Mouse (Mus musculus): ENCODE data around the gene Cyp2e1. TPM values are rescaled to one million over a fixed set of nuclear protein-coding genes. Genes with fewer than 3 reads are reported as not detected.

Cyp2e1 gene
- polyA plus RNA-seq (2015; fragmentation: Illumina TruSeq; extraction: RNeasy Lipid Tissue Mini Kit (QIAGEN cat#74804); ENCODE audit: insufficient read depth, low replicate concordance) = 5.1 TPM

GRCm38 (mm10) chr7:140763447-140764020, at the start of gene Cyp2e1:
TSS of gene Cyp2e1 (plus strand) at chr7:140763739.

DNA sequence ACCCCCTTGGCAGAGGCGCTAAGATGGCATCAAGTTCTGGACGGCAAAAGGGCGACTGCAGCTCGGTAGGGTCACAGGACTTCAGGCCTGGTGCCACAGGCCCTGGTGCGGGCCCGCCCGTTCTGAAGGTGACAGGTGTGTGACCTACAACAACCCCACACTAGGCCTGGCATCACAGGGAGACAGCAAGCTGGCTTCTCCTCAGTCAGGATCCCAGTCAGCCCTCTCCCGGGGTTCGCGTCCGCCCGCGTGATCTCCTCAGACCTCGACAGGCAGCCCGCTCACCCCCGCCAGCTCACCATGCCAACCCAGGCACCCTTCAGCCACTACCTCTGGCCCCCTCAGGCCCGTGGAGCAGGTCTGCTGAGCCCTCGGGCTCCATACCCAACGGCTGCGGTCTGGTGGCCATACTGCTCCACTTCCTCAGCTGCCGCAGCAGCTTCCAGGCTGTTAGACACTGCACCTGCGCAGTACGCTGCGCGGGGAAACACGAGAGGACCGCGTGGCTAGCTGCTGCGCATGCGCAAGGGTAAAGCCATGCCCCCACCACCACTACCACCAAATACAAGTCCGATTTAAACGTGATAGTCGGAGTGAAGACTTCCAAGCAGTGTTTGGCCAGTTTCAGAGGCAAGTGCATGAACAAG, 24.0 kb downstream of the Cyp2e1 start, which contains the start of gene Syce1:
TSS of gene Syce1 (minus strand) at position 447 of the 647 bp plus-strand sequence.

GRCm38 (mm10) chr7:140821653-140822329, 58.3 kb downstream of the Cyp2e1 start, which contains the start of gene Zfp941:
TSS of gene Zfp941 (minus strand) at chr7:140822178.

Other genes with a start within 250 kb of the Cyp2e1 start
- not detected for gene Olfr538, start 195.9 kb upstream of the Cyp2e1 start, polyA plus RNA-seq (2015; fragmentation: Illumina TruSeq; extraction: RNeasy Lipid Tissue Mini Kit (QIAGEN cat#74804); ENCODE audit: insufficient read depth, low replicate concordance)
- not detected for gene Olfr46, start 162.5 kb upstream of the Cyp2e1 start, polyA plus RNA-seq (2015; fragmentation: Illumina TruSeq; extraction: RNeasy Lipid Tissue Mini Kit (QIAGEN cat#74804); ENCODE audit: insufficient read depth, low replicate concordance)
- not detected for gene Olfr61, start 134.8 kb upstream of the Cyp2e1 start, polyA plus RNA-seq (2015; fragmentation: Illumina TruSeq; extraction: RNeasy Lipid Tissue Mini Kit (QIAGEN cat#74804); ENCODE audit: insufficient read depth, low replicate concordance)
- gene Olfr53, start 117.3 kb upstream of the Cyp2e1 start, polyA plus RNA-seq (2015; fragmentation: Illumina TruSeq; extraction: RNeasy Lipid Tissue Mini Kit (QIAGEN cat#74804); ENCODE audit: insufficient read depth, low replicate concordance) = not detected
- gene Olfr539, start 103.8 kb upstream of the Cyp2e1 start, polyA plus RNA-seq (2015; fragmentation: Illumina TruSeq; extraction: RNeasy Lipid Tissue Mini Kit (QIAGEN cat#74804); ENCODE audit: insufficient read depth, low replicate concordance) = not detected
- not detected for gene Olfr45, start 81.8 kb upstream of the Cyp2e1 start, polyA plus RNA-seq (2015; fragmentation: Illumina TruSeq; extraction: RNeasy Lipid Tissue Mini Kit (QIAGEN cat#74804); ENCODE audit: insufficient read depth, low replicate concordance)
- not detected for gene Olfr541, start 66.5 kb upstream of the Cyp2e1 start, polyA plus RNA-seq (2015; fragmentation: Illumina TruSeq; extraction: RNeasy Lipid Tissue Mini Kit (QIAGEN cat#74804); ENCODE audit: insufficient read depth, low replicate concordance)
- gene Syce1, start 24.1 kb downstream of the Cyp2e1 start, polyA plus RNA-seq (2015; fragmentation: Illumina TruSeq; extraction: RNeasy Lipid Tissue Mini Kit (QIAGEN cat#74804); ENCODE audit: insufficient read depth, low replicate concordance) = 0.75 TPM
- not detected for gene Zfp941, start 58.4 kb downstream of the Cyp2e1 start, polyA plus RNA-seq (2015; fragmentation: Illumina TruSeq; extraction: RNeasy Lipid Tissue Mini Kit (QIAGEN cat#74804); ENCODE audit: insufficient read depth, low replicate concordance)
- not detected for gene Urah, start 71.3 kb downstream of the Cyp2e1 start, polyA plus RNA-seq (2015; fragmentation: Illumina TruSeq; extraction: RNeasy Lipid Tissue Mini Kit (QIAGEN cat#74804); ENCODE audit: insufficient read depth, low replicate concordance)
- gene Scgb1c1, start 81.8 kb downstream of the Cyp2e1 start, polyA plus RNA-seq (2015; fragmentation: Illumina TruSeq; extraction: RNeasy Lipid Tissue Mini Kit (QIAGEN cat#74804); ENCODE audit: insufficient read depth, low replicate concordance) = not detected
- not detected for gene Odf3, start 84.1 kb downstream of the Cyp2e1 start, polyA plus RNA-seq (2015; fragmentation: Illumina TruSeq; extraction: RNeasy Lipid Tissue Mini Kit (QIAGEN cat#74804); ENCODE audit: insufficient read depth, low replicate concordance)
- gene Gm45785, start 92.6 kb downstream of the Cyp2e1 start, polyA plus RNA-seq (2015; fragmentation: Illumina TruSeq; extraction: RNeasy Lipid Tissue Mini Kit (QIAGEN cat#74804); ENCODE audit: insufficient read depth, low replicate concordance) = not detected
- 50.8 TPM for gene Ric8a, start 93.2 kb downstream of the Cyp2e1 start, polyA plus RNA-seq (2015; fragmentation: Illumina TruSeq; extraction: RNeasy Lipid Tissue Mini Kit (QIAGEN cat#74804); ENCODE audit: insufficient read depth, low replicate concordance)
- 16.2 TPM for gene Bet1l, start 93.8 kb downstream of the Cyp2e1 start, polyA plus RNA-seq (2015; fragmentation: Illumina TruSeq; extraction: RNeasy Lipid Tissue Mini Kit (QIAGEN cat#74804); ENCODE audit: insufficient read depth, low replicate concordance)
- 119 TPM for gene Psmd13, start 118.2 kb downstream of the Cyp2e1 start, polyA plus RNA-seq (2015; fragmentation: Illumina TruSeq; extraction: RNeasy Lipid Tissue Mini Kit (QIAGEN cat#74804); ENCODE audit: insufficient read depth, low replicate concordance)
- gene Sirt3, start 118.6 kb downstream of the Cyp2e1 start, polyA plus RNA-seq (2015; fragmentation: Illumina TruSeq; extraction: RNeasy Lipid Tissue Mini Kit (QIAGEN cat#74804); ENCODE audit: insufficient read depth, low replicate concordance) = 10.2 TPM
- gene Cox8b, start 136.7 kb downstream of the Cyp2e1 start, polyA plus RNA-seq (2015; fragmentation: Illumina TruSeq; extraction: RNeasy Lipid Tissue Mini Kit (QIAGEN cat#74804); ENCODE audit: insufficient read depth, low replicate concordance) = not detected
- 0.07 TPM for gene Nlrp6, start 157.2 kb downstream of the Cyp2e1 start, polyA plus RNA-seq (2015; fragmentation: Illumina TruSeq; extraction: RNeasy Lipid Tissue Mini Kit (QIAGEN cat#74804); ENCODE audit: insufficient read depth, low replicate concordance)
- gene Pgghg, start 177.7 kb downstream of the Cyp2e1 start, polyA plus RNA-seq (2015; fragmentation: Illumina TruSeq; extraction: RNeasy Lipid Tissue Mini Kit (QIAGEN cat#74804); ENCODE audit: insufficient read depth, low replicate concordance) = 11.0 TPM
- 0.47 TPM for gene Ifitm5, start 186.6 kb downstream of the Cyp2e1 start, polyA plus RNA-seq (2015; fragmentation: Illumina TruSeq; extraction: RNeasy Lipid Tissue Mini Kit (QIAGEN cat#74804); ENCODE audit: insufficient read depth, low replicate concordance)
- not detected for gene Gm45717, start 192.2 kb downstream of the Cyp2e1 start, polyA plus RNA-seq (2015; fragmentation: Illumina TruSeq; extraction: RNeasy Lipid Tissue Mini Kit (QIAGEN cat#74804); ENCODE audit: insufficient read depth, low replicate concordance)
- gene Ifitm2, start 192.2 kb downstream of the Cyp2e1 start, polyA plus RNA-seq (2015; fragmentation: Illumina TruSeq; extraction: RNeasy Lipid Tissue Mini Kit (QIAGEN cat#74804); ENCODE audit: insufficient read depth, low replicate concordance) = 142 TPM
- 72.5 TPM for gene Ifitm1, start 203.5 kb downstream of the Cyp2e1 start, polyA plus RNA-seq (2015; fragmentation: Illumina TruSeq; extraction: RNeasy Lipid Tissue Mini Kit (QIAGEN cat#74804); ENCODE audit: insufficient read depth, low replicate concordance)
- gene Ifitm3, start 247.0 kb downstream of the Cyp2e1 start, polyA plus RNA-seq (2015; fragmentation: Illumina TruSeq; extraction: RNeasy Lipid Tissue Mini Kit (QIAGEN cat#74804); ENCODE audit: insufficient read depth, low replicate concordance) = 262 TPM

All from spleen, adult 10 weeks (tissue).